46 mouse cellular contexts compared by ENCODE assay signal in the genomic region with DNA sequence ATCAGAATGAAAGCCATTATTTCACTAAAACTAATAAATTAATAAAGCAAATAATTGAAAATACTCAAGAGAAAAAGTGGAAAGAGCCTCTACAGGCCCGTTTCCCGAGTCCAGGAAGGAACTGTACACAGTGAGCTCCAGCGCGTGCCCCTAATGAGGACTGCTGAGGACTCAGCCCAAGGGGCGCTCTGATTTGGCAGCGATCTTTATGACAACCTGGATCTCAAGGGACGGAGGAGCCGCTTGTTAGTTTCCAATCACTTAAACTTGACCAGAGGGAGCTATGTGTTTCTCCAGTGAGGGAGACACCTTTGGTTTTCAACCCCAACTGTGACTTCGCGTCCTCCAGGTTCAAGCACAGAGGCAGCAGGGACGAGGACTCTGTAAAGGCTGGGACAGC. TPM values are rescaled to one million over a fixed set of nuclear protein-coding genes. Genes with fewer than 3 reads are reported as not detected.
"Had no signal": no experiment of that assay in that cellular context is flagged by ENCODE, and none has a peak within 500 bp of the region (broad histone marks: within the 10 kb centered on the region; RNA-seq: fewer than 3 reads in every experiment).

A gene (plus strand): TSS at position 301 of the 400 bp plus-strand sequence.

- H3K27me3 ChIP-seq: limb, embryonic 12.5 days; limb, embryonic 13.5 days; limb, embryonic 15.5 days; liver, embryonic 13.5 days; liver, embryonic 15.5 days; megakaryocyte, embryonic 14.5 days; midbrain, embryonic 12.5 days; midbrain, embryonic 13.5 days; midbrain, embryonic 15.5 days; neural tube, embryonic 12.5 days had no signal

- H3K27ac ChIP-seq: limb, embryonic 10.5 days; limb, embryonic 12.5 days; limb, embryonic 13.5 days; limb, embryonic 15.5 days; liver, embryonic 12.5 days; liver, embryonic 13.5 days; liver, embryonic 14.5 days; liver, embryonic 15.5 days; lung, embryonic 15.5 days; macrophage; midbrain, embryonic 10.5 days; midbrain, embryonic 12.5 days; midbrain, embryonic 13.5 days; midbrain, embryonic 15.5 days; neural tube, embryonic 12.5 days had no signal

- ATAC-seq: liver, embryonic 12.5 days; liver, postnatal 0 days; lung, postnatal 0 days; midbrain, embryonic 13.5 days; midbrain, embryonic 15.5 days; midbrain, embryonic 16.5 days had no signal

- H3K4me3 ChIP-seq: limb, embryonic 10.5 days; limb, embryonic 12.5 days; limb, embryonic 13.5 days; limb, embryonic 15.5 days; liver, embryonic 12.5 days; liver, embryonic 13.5 days; liver, embryonic 15.5 days; lung, embryonic 15.5 days; megakaryocyte, embryonic 14.5 days; midbrain, embryonic 10.5 days; midbrain, embryonic 12.5 days; midbrain, embryonic 13.5 days; midbrain, embryonic 15.5 days; myocyte; neural tube, embryonic 12.5 days had no signal

- H3K4me1 ChIP-seq: limb, embryonic 10.5 days; limb, embryonic 12.5 days; limb, embryonic 13.5 days; limb, embryonic 15.5 days; liver, embryonic 12.5 days; liver, embryonic 13.5 days; liver, embryonic 15.5 days; lung, embryonic 15.5 days; megakaryocyte, embryonic 14.5 days; midbrain, embryonic 12.5 days; midbrain, embryonic 15.5 days; neural tube, embryonic 12.5 days had no signal

- H3K9me3 ChIP-seq: limb, embryonic 10.5 days; limb, embryonic 12.5 days; limb, embryonic 13.5 days; limb, embryonic 15.5 days; liver, embryonic 12.5 days; liver, embryonic 15.5 days; lung, embryonic 15.5 days; midbrain, embryonic 10.5 days; midbrain, embryonic 12.5 days; midbrain, embryonic 13.5 days; midbrain, embryonic 15.5 days; neural tube, embryonic 12.5 days had no signal

- H3K9ac ChIP-seq: limb, embryonic 12.5 days; limb, embryonic 13.5 days; limb, embryonic 15.5 days; liver, embryonic 12.5 days; liver, embryonic 13.5 days; liver, embryonic 14.5 days; liver, embryonic 15.5 days; liver, postnatal 0 days; lung, embryonic 14.5 days; lung, embryonic 15.5 days; midbrain, embryonic 12.5 days; midbrain, embryonic 13.5 days; midbrain, embryonic 15.5 days; neural tube, embryonic 12.5 days had no signal

- H3K36me3 ChIP-seq: limb, embryonic 10.5 days; limb, embryonic 12.5 days; limb, embryonic 13.5 days; limb, embryonic 15.5 days; liver, embryonic 12.5 days; liver, embryonic 13.5 days; liver, embryonic 15.5 days; lung, embryonic 15.5 days; midbrain, embryonic 10.5 days; midbrain, embryonic 12.5 days; midbrain, embryonic 13.5 days; midbrain, embryonic 15.5 days; neural tube, embryonic 12.5 days had no signal

- H3K4me2 ChIP-seq: limb, embryonic 12.5 days; limb, embryonic 13.5 days; limb, embryonic 15.5 days; liver, embryonic 11.5 days; liver, embryonic 12.5 days; liver, embryonic 13.5 days; liver, embryonic 15.5 days; lung, embryonic 14.5 days; lung, embryonic 15.5 days; midbrain, embryonic 11.5 days; midbrain, embryonic 12.5 days; midbrain, embryonic 13.5 days; midbrain, embryonic 15.5 days; neural tube, embryonic 12.5 days had no signal

- DNase-seq: left cerebral cortex, postnatal 4 days; liver; liver, embryonic 13.5 days; liver, postnatal 0 days; lung, adult 18-20 months; lung, adult 2 months; lung, embryonic 14.5 days; lung, postnatal 10 days; lung, postnatal 14 days; lung, postnatal 36 days; lung, postnatal 4 days; midbrain, embryonic 14.5 days had no signal

RNA-seq across cellular contexts. Expression of the gene that starts here (rescaled TPM):
- total RNA-seq: left cerebral cortex, postnatal 10 days; left cerebral cortex, postnatal 14 days; left cerebral cortex, postnatal 25 days; left cerebral cortex, postnatal 36 days; left cerebral cortex, postnatal 4 days; liver, adult 2 months; megakaryocyte progenitor cell, adult 5-6 weeks; megakaryocyte, adult 5-6 weeks; megakaryocyte-erythroid progenitor cell, adult 5-6 weeks; midbrain, postnatal 0 days; monocyte, adult 5-6 weeks had no signal
- polyA plus RNA-seq: limb, embryonic 10.5 days; limb, embryonic 11.5 days; limb, embryonic 12.5 days; limb, embryonic 15.5 days; liver, adult 2 months; liver, embryonic 11.5 days; liver, embryonic 12.5 days; liver, embryonic 13.5 days; liver, embryonic 14.5 days; liver, embryonic 15.5 days; liver, embryonic 16.5 days; liver, postnatal 0 days; lung, adult 2 months; lung, embryonic 14.5 days; lung, embryonic 15.5 days; lung, embryonic 16.5 days; lung, postnatal 0 days; macrophage; midbrain, embryonic 10.5 days; midbrain, embryonic 11.5 days; midbrain, embryonic 12.5 days; midbrain, embryonic 13.5 days; midbrain, embryonic 14.5 days; midbrain, embryonic 15.5 days; midbrain, embryonic 16.5 days; myocyte; neural tube, embryonic 11.5 days; neural tube, embryonic 12.5 days had no signal
